Mouse (Mus musculus): ENCODE data around the gene Ric8a.

GRCm38 (mm10) chr7:140900220-140900619 is 43.5 kb downstream of the Ric8a start, which contains the start of gene Cox8b:
- no peak for TF ChIP-seq CTCF (IDR thresholded peaks at IDR 0.05; ENCODE audit: low read depth, low read length)
- TF ChIP-seq EP300 (IDR thresholded peaks at IDR 0.05; ENCODE audit: insufficient read depth, low read depth, low read length): no peak
- TF ChIP-seq POLR2A (IDR thresholded peaks at IDR 0.05; ENCODE audit: insufficient read depth, low read length): no peak
